Comparison of ENCODE assay signal across 8 mouse cellular contexts in genomic region chr2:127335767-127336496, GRCm38 (mm10). TPM values are rescaled to one million over a fixed set of nuclear protein-coding genes. Genes with fewer than 3 reads are reported as not detected.
DNase-seq lines count a peak whose midpoint lies in the region; ATAC-seq and TF ChIP-seq lines count a peak whose summit lies in the region.

Gene Dusp2, plus strand, starts transcription at chr2:127336159.

- peaks cover 16% of the 10 kb centered on the region for H3K36me3 ChIP-seq in C2C12 (ENCODE audit: control insufficient read depth, insufficient read depth)
- H3K36me3 ChIP-seq in forebrain, embryonic 10.5 days (replicated peaks), result no peaks in the 10 kb centered on the region
- no peaks in the 10 kb centered on the region for H3K36me3 ChIP-seq in heart, embryonic 15.5 days
- no peaks in the 10 kb centered on the region for H3K36me3 ChIP-seq in liver, embryonic 14.5 days (replicated peaks; ENCODE audit: control insufficient read depth, insufficient read depth, low read depth)
- H3K36me3 ChIP-seq in splenic B cell, adult 2 months (ENCODE audit: control insufficient read depth, insufficient read depth, low read length, poor library complexity, severe bottlenecking), result peaks cover 18% of the 10 kb centered on the region

- H3K79me3 ChIP-seq in C2C12 (ENCODE audit: low read depth), result peaks cover 10% of the 10 kb centered on the region

- H3K4me1 ChIP-seq in forebrain, embryonic 10.5 days, result peaks cover 34% of the 10 kb centered on the region
- peaks cover 38% of the 10 kb centered on the region for H3K4me1 ChIP-seq in heart, embryonic 15.5 days (replicated peaks)
- H3K4me1 ChIP-seq in liver, embryonic 14.5 days (replicated peaks; ENCODE audit: control insufficient read depth in 2 of 2, insufficient read depth in 2 of 2, low read length in 1 of 2), result peaks cover 0 to 10% of the 10 kb centered on the region in 2 experiments; a peak in 3 of 4 replicates

- H3K4me3 ChIP-seq in C2C12 (ENCODE audit: insufficient read depth, poor library complexity, severe bottlenecking), result peak within 1 kb of the TSS; percentile 72
- H3K4me3 ChIP-seq in forebrain, embryonic 10.5 days, result peak within 1 kb of the TSS; percentile 63
- H3K4me3 ChIP-seq in heart, embryonic 15.5 days, result peak within 1 kb of the TSS; percentile 61
- peak within 1 kb of the TSS; percentile 53 to 57 for H3K4me3 ChIP-seq in liver, embryonic 14.5 days (ENCODE audit: insufficient read depth in 1 of 2, low read depth in 2 of 2, low read length in 2 of 2)

- peak within 1 kb of the TSS; percentile 66 for H3K9ac ChIP-seq in heart, embryonic 15.5 days
- peak within 1 kb of the TSS; percentile 10; the same call in 1 of the 2 replicates for H3K9ac ChIP-seq in liver, embryonic 14.5 days (replicated peaks)

- under 1% methylated on average over 76 of the region's 76 CpGs for WGBS in forebrain, embryonic 10.5 days
- WGBS in heart, embryonic 15.5 days, result 1% methylated on average over 52 of the region's 76 CpGs
- under 1% methylated on average over 69 of the region's 76 CpGs for WGBS in liver, embryonic 14.5 days (ENCODE audit: insufficient replicate concordance)

- no peaks in the 10 kb centered on the region for H3K9me3 ChIP-seq in forebrain, embryonic 10.5 days
- H3K9me3 ChIP-seq in heart, embryonic 15.5 days (replicated peaks), result no peaks in the 10 kb centered on the region
- no peaks in the 10 kb centered on the region for H3K9me3 ChIP-seq in liver, embryonic 14.5 days (ENCODE audit: control insufficient read depth, low read length)

- no peaks in the 10 kb centered on the region for H3K27me3 ChIP-seq in C2C12 (ENCODE audit: control insufficient read depth, insufficient read depth, insufficient read length)
- H3K27me3 ChIP-seq in forebrain, embryonic 10.5 days (ENCODE audit: poor library complexity, severe bottlenecking), result peaks cover 59% of the 10 kb centered on the region
- H3K27me3 ChIP-seq in heart, embryonic 15.5 days, result peaks cover 14% of the 10 kb centered on the region
- H3K27me3 ChIP-seq in liver, embryonic 14.5 days (ENCODE audit: control insufficient read depth, insufficient read depth, low read length), result peaks cover 11% of the 10 kb centered on the region
- no peaks in the 10 kb centered on the region for H3K27me3 ChIP-seq in splenic B cell, adult 2 months (ENCODE audit: control insufficient read depth, insufficient read depth, low read length, poor library complexity, severe bottlenecking)

- no peak for TF ChIP-seq CTCF in C2C12 (IDR thresholded peaks at IDR 0.05; ENCODE audit: control insufficient read depth, insufficient read depth, insufficient read length)
- no peak for TF ChIP-seq CTCF in liver, embryonic 14.5 days (IDR thresholded peaks at IDR 0.05; ENCODE audit: low read depth)

- TF ChIP-seq EP300 in liver, embryonic 14.5 days (IDR thresholded peaks at IDR 0.05; ENCODE audit: low read depth), result no peak

- peak; percentile 85 for ATAC-seq in heart, embryonic 15.5 days (replicated peaks; ENCODE audit: insufficient number of reproducible peaks, insufficient read depth, low FRiP score, low read depth)
- peak; percentile 75 for ATAC-seq in liver, embryonic 14.5 days (ENCODE audit: insufficient read depth)

- peak; percentile 81 for DNase-seq in brain, adult 2 months (ENCODE audit: low read depth, low spot score)
- DNase-seq in forebrain, embryonic 10.5 days (ENCODE audit: extremely low spot score, low spot score), result peak; percentile 42
- peak; percentile 89 for DNase-seq in kidney, postnatal 14 days
- peak; percentile 33 to 58 (median 44) for DNase-seq in liver, embryonic 14.5 days (ENCODE audit: low read depth in 3 of 3, low spot score in 3 of 3)
- DNase-seq in natural killer cell, adult 2 months (ENCODE audit: low spot score in 2 of 2), result peak; percentile 98
- DNase-seq in splenic B cell, adult 2 months (ENCODE audit: low read depth, low spot score), result peak; percentile 99

- peak within 1 kb of the TSS; percentile 93 for H3K4me2 ChIP-seq in heart, embryonic 15.5 days
- peak within 1 kb of the TSS; percentile 67 for H3K4me2 ChIP-seq in liver, embryonic 14.5 days (ENCODE audit: low read depth)

- peak within 1 kb of the TSS; percentile 82 for H3K27ac ChIP-seq in forebrain, embryonic 10.5 days
- peak within 1 kb of the TSS; percentile 79 for H3K27ac ChIP-seq in heart, embryonic 15.5 days
- no peak within 1 kb of the TSS for H3K27ac ChIP-seq in liver, embryonic 14.5 days

- H3K79me2 ChIP-seq in C2C12 (ENCODE audit: control insufficient read depth, insufficient read depth), result peaks cover 23% of the 10 kb centered on the region

- H3ac ChIP-seq in C2C12 (ENCODE audit: control insufficient read depth, insufficient read length, low read depth), result peak within 1 kb of the TSS; percentile 87

TF ChIP-seq in C2C12, 6 proteins besides CTCF, POLR2A, EP300 and RAD21:
- peak; percentile 57 for TF ChIP-seq MAX (IDR thresholded peaks at IDR 0.05)
- TF ChIP-seq MYOG (IDR thresholded peaks at IDR 0.05; ENCODE audit: control insufficient read depth, extremely low read depth, insufficient read length), result no peak
- peak; percentile 24 for TF ChIP-seq USF1 (IDR thresholded peaks at IDR 0.05; ENCODE audit: low read depth)
- no peak for TF ChIP-seq FOSL1 (IDR thresholded peaks at IDR 0.05; ENCODE audit: insufficient read depth, low read length, poor library complexity, severe bottlenecking)

RNA-seq across cellular contexts. Expression of gene Dusp2, which starts in this region (rescaled TPM):
- 13.9 TPM for polyA plus RNA-seq in C2C12 (2012; fragmentation: generic; extraction: Trizol)
- polyA plus RNA-seq in forebrain, embryonic 10.5 days (2016; fragmentation: Nextera tagmentation; extraction: Ambion mirVana), result 3.6 and 4.1 TPM in 2 replicates
- 11.6 and 16.7 TPM in 2 replicates for polyA plus RNA-seq in heart, embryonic 15.5 days (2015; fragmentation: Nextera tagmentation; extraction: Ambion mirVana)
- polyA plus RNA-seq in liver, embryonic 14.5 days (2012; rRNA removed), result 1.1 and 1.8 TPM in 2 replicates
- polyA plus RNA-seq in liver, embryonic 14.5 days (2014; fragmentation: Nextera tagmentation; extraction: Ambion mirVana), result 1.5 and 1.7 TPM in 2 replicates

Comparison
In these comparisons a context has a peak if more than half of its experiments do, and no peak if none do; other contexts are left out.
1. DNase-seq: peak in every context shown above with its lines; median percentile 99 in splenic B cell, adult 2 months; 98 in natural killer cell, adult 2 months; 89 in kidney, postnatal 14 days; 81 in brain, adult 2 months; 44 in liver, embryonic 14.5 days; 42 in forebrain, embryonic 10.5 days.